Mouse (Mus musculus) MEL (cell line): ENCODE measurements around the gene Layn. TPM values are rescaled to one million over a fixed set of nuclear protein-coding genes. Genes with fewer than 3 reads are reported as not detected.

ENCODE experiments used
- DNase-seq: peaks from one replicate; pipeline ENCODE4 v3.0.0; 2011; ENCODE audit warnings: low read depth, low spot score
- H3K27ac ChIP-seq: 2 replicates; pipeline ENCODE4 v1.5.1; 2012; ENCODE audit warnings: low read depth, mild to moderate bottlenecking, control low read depth, low read length, moderate library complexity; ENCODE audit not compliant: control insufficient read depth
- H3K27me3 ChIP-seq, 2 experiments: fragments of 150-350 bp in 1 of 2; sonication (generic) in 1 of 2; 2 replicates each; pipeline ENCODE4 v1.6.1; 2012; ENCODE audit warnings: low read length in 2 of 2, mild to moderate bottlenecking in 2 of 2, improper control_type of control experiment in 1 of 2, moderate library complexity in 1 of 2; ENCODE audit not compliant: insufficient read depth in 2 of 2, control insufficient read depth in 1 of 2
- H3K36me3 ChIP-seq, 2 experiments: 2 replicates each; pipeline ENCODE4 v1.6.1; 2012 to 2014; ENCODE audit warnings: low read length in 2 of 2, improper control_type of control experiment in 1 of 2, inconsistent platforms in 1 of 2, mild to moderate bottlenecking in 1 of 2; ENCODE audit not compliant: insufficient read depth in 2 of 2, control insufficient read depth in 1 of 2
- H3K4me1 ChIP-seq, 2 experiments: fragments of 150-350 bp in 1 of 2; sonication (generic) in 1 of 2; 2 replicates each; pipeline ENCODE4 v1.6.1; 2012; ENCODE audit warnings: low read length in 2 of 2, improper control_type of control experiment in 1 of 2, mild to moderate bottlenecking in 1 of 2; ENCODE audit not compliant: insufficient read depth in 2 of 2, control insufficient read depth in 1 of 2
- H3K4me3 ChIP-seq, 2 experiments: fragments of 150-350 bp in 1 of 2; sonication (generic) in 1 of 2; 2 replicates each; pipeline ENCODE4 v1.5.1; 2012; ENCODE audit warnings: low read depth in 2 of 2, low read length in 2 of 2, mild to moderate bottlenecking in 2 of 2, moderate library complexity in 2 of 2, control low read depth in 1 of 2, improper control_type of control experiment in 1 of 2; ENCODE audit not compliant: control insufficient read depth in 1 of 2, insufficient read depth in 1 of 2
- H3K79me2 ChIP-seq: 2 replicates; pipeline ENCODE4 v1.6.1; 2012; ENCODE audit warnings: mild to moderate bottlenecking, low read length, moderate library complexity; ENCODE audit not compliant: control insufficient read depth, poor library complexity, insufficient read depth
- H3K9ac ChIP-seq: 2 replicates; pipeline ENCODE4 v1.6.1; 2012; ENCODE audit warnings: low read depth, mild to moderate bottlenecking, control low read depth, low read length, moderate library complexity; ENCODE audit not compliant: control insufficient read depth, poor library complexity, severe bottlenecking
- H3K9me3 ChIP-seq: fragments of 150-350 bp; sonication (generic); replicated peaks from 2 replicates; pipeline ENCODE4 v1.6.1; 2012; ENCODE audit warnings: mild to moderate bottlenecking, low read length, improper control_type of control experiment, moderate library complexity; ENCODE audit not compliant: insufficient read depth
- BHLHE40 ChIP-seq: IDR thresholded peaks from 2 replicates; pipeline ENCODE4 v1.6.1; 2012; ENCODE audit warnings: low read depth, mild to moderate bottlenecking, inconsistent platforms, low read length, improper control_type of control experiment, borderline replicate concordance
- CHD2 ChIP-seq: IDR thresholded peaks from 2 replicates; pipeline ENCODE4 v1.6.1; 2011; ENCODE audit warnings: low read length, improper control_type of control experiment
- CTCF ChIP-seq, 3 experiments: IDR thresholded peaks in 2 of 3; conservative IDR thresholded peaks in 1 of 3; 2 replicates each; pipeline ENCODE4 v1.5.1; 2011 to 2012; ENCODE audit warnings: low read length in 3 of 3, low read depth in 2 of 3, mild to moderate bottlenecking in 2 of 3, improper control_type of control experiment in 1 of 3, inconsistent platforms in 1 of 3, mixed read lengths in 1 of 3, moderate library complexity in 1 of 3; ENCODE audit not compliant: control insufficient read depth in 1 of 3, insufficient read depth in 1 of 3, poor library complexity in 1 of 3, severe bottlenecking in 1 of 3
- E2F4 ChIP-seq: IDR thresholded peaks from 2 replicates; pipeline ENCODE4 v1.6.1; 2011; ENCODE audit warnings: low read depth, low read length, improper control_type of control experiment, borderline replicate concordance
- ELF1 ChIP-seq: IDR thresholded peaks from 2 replicates; pipeline ENCODE4 v1.6.1; 2014; ENCODE audit warnings: low read depth, mild to moderate bottlenecking, inconsistent platforms, low read length, improper control_type of control experiment, moderate library complexity
- EP300 ChIP-seq, 2 experiments: IDR thresholded peaks; 2 replicates each; pipeline ENCODE4 v1.6.1; 2011; ENCODE audit warnings: improper control_type of control experiment in 2 of 2, low read length in 2 of 2, low read depth in 1 of 2, mild to moderate bottlenecking in 1 of 2
- GATA1 ChIP-seq: IDR thresholded peaks from 2 replicates; pipeline ENCODE4 v1.6.1; 2011; ENCODE audit warnings: low read depth, low read length, improper control_type of control experiment
- HCFC1 ChIP-seq: IDR thresholded peaks from 2 replicates; pipeline ENCODE4 v1.6.1; 2012; ENCODE audit warnings: low read depth, mild to moderate bottlenecking, inconsistent platforms, low read length, improper control_type of control experiment, moderate library complexity
- KAT2A ChIP-seq: conservative IDR thresholded peaks from 2 replicates; pipeline ENCODE4 v1.6.1; 2012; ENCODE audit warnings: low read depth, low read length, improper control_type of control experiment, inconsistent platforms
- MAFK ChIP-seq: IDR thresholded peaks from 2 replicates; pipeline ENCODE4 v1.6.1; 2011; ENCODE audit warnings: low read depth, mild to moderate bottlenecking, low read length, improper control_type of control experiment, borderline replicate concordance
- MAX ChIP-seq: IDR thresholded peaks from 2 replicates; pipeline ENCODE4 v1.6.1; 2011; ENCODE audit warnings: low read length, improper control_type of control experiment
- MAZ ChIP-seq: IDR thresholded peaks from 2 replicates; pipeline ENCODE4 v1.6.1; 2012; ENCODE audit warnings: low read depth, mild to moderate bottlenecking, inconsistent platforms, low read length, improper control_type of control experiment
- MXI1 ChIP-seq: IDR thresholded peaks from 2 replicates; pipeline ENCODE4 v1.6.1; 2011; ENCODE audit warnings: mild to moderate bottlenecking, low read depth, low read length, improper control_type of control experiment
- MYB ChIP-seq: IDR thresholded peaks from 2 replicates; pipeline ENCODE4 v1.6.1; 2011; ENCODE audit warnings: mild to moderate bottlenecking, low read depth, low read length, improper control_type of control experiment
- POLR2A ChIP-seq, 2 experiments: IDR thresholded peaks; 2 replicates each; pipeline ENCODE4 v1.6.1; 2011 to 2012; ENCODE audit warnings: low read length in 2 of 2, mild to moderate bottlenecking in 2 of 2, control low read depth in 1 of 2, improper control_type of control experiment in 1 of 2, low read depth in 1 of 2, moderate library complexity in 1 of 2; ENCODE audit not compliant: control insufficient read depth in 1 of 2, insufficient read depth in 1 of 2, poor library complexity in 1 of 2
- POLR2AphosphoS2 ChIP-seq: IDR thresholded peaks from 2 replicates; pipeline ENCODE4 v1.6.1; 2011; ENCODE audit warnings: low read length, improper control_type of control experiment
- POLR2AphosphoS5 ChIP-seq: IDR thresholded peaks from 2 replicates; pipeline ENCODE4 v1.6.1; 2012; ENCODE audit warnings: low read depth, borderline replicate concordance, mild to moderate bottlenecking, inconsistent platforms, low read length, moderate library complexity, mixed read lengths
- RAD21 ChIP-seq: IDR thresholded peaks from 2 replicates; pipeline ENCODE4 v1.6.1; 2011; ENCODE audit warnings: mild to moderate bottlenecking, low read depth, low read length, improper control_type of control experiment
- SMC3 ChIP-seq: IDR thresholded peaks from 2 replicates; pipeline ENCODE4 v1.6.1; 2011; ENCODE audit warnings: low read depth, low read length, improper control_type of control experiment
- USF1 ChIP-seq: IDR thresholded peaks from 2 replicates; pipeline ENCODE4 v1.6.1; 2014; ENCODE audit warnings: low read depth, mild to moderate bottlenecking, inconsistent platforms, low read length, improper control_type of control experiment, moderate library complexity
- USF2 ChIP-seq, 2 experiments: IDR thresholded peaks; 2 replicates each; pipeline ENCODE4 v1.6.1; 2011 to 2012; ENCODE audit warnings: improper control_type of control experiment in 2 of 2, low read length in 2 of 2, borderline replicate concordance in 1 of 2, inconsistent platforms in 1 of 2, low read depth in 1 of 2, mild to moderate bottlenecking in 1 of 2; ENCODE audit not compliant: insufficient read depth in 1 of 2
- ZC3H11A ChIP-seq: IDR thresholded peaks from 2 replicates; pipeline ENCODE4 v1.6.1; 2012; ENCODE audit warnings: low read depth, mild to moderate bottlenecking, inconsistent platforms, low read length, improper control_type of control experiment
- ZKSCAN1 ChIP-seq: IDR thresholded peaks from 2 replicates; pipeline ENCODE4 v1.6.1; 2012; ENCODE audit warnings: low read depth, mild to moderate bottlenecking, inconsistent platforms, low read length, improper control_type of control experiment, moderate library complexity
- ZMIZ1 ChIP-seq: IDR thresholded peaks from 2 replicates; pipeline ENCODE4 v1.6.1; 2012; ENCODE audit warnings: low read depth, mild to moderate bottlenecking, inconsistent platforms, low read length, improper control_type of control experiment, moderate library complexity
- ZNF384 ChIP-seq: IDR thresholded peaks from 2 replicates; pipeline ENCODE4 v1.6.1; 2012; ENCODE audit warnings: low read depth, mild to moderate bottlenecking, inconsistent platforms, low read length, improper control_type of control experiment
- polyA plus RNA-seq, 2 experiments: library from polyadenylated mRNA; stranded (reverse) in 1 of 2; unstranded in 1 of 2; fragments of >175 nt in 1 of 2; fragments of >200 nt in 1 of 2; gene quantifications; 2 replicates each; pipeline versions ENCODE4 v1.2.1 to v1.2.4; 2012; ENCODE audit warnings: low replicate concordance in 2 of 2, low read depth in 1 of 2; ENCODE audit not compliant: insufficient read length in 2 of 2, insufficient read depth in 1 of 2, missing spikeins in 1 of 2
- total RNA-seq: library from RNA; depleted of rRNA; stranded (reverse); fragments of 300-350 nt; gene quantifications from 2 replicates; pipeline ENCODE4 v1.2.3, GENCODE M21; 2012

The Layn gene
- total and polyA plus RNA-seq, 3 experiments: not detected

GRCm38 (mm10) chr9:51081614-51082013 lies 4.7 kb upstream of the Layn start:
- Histone ChIP-seq H3K9ac (no peak overlapping the region), H3K4me1 (no peaks in the 10 kb centered on the region), H3K79me2 (no peaks in the 10 kb centered on the region), H3K27me3 (peaks cover 2 to 7% of the 10 kb centered on the region in 2 experiments), H3K4me3 (no peak overlapping the region), H3K9me3 (no peaks in the 10 kb centered on the region), H3K36me3 (no peaks in the 10 kb centered on the region), H3K27ac (no peak overlapping the region)
- TF ChIP-seq KAT2A: no peak
- TF ChIP-seq ZNF384: no peak
- no peak for TF ChIP-seq ELF1
- TF ChIP-seq GATA1: no peak
- TF ChIP-seq ZMIZ1: no peak
- TF ChIP-seq POLR2AphosphoS2: no peak
- TF ChIP-seq SMC3: no peak
- no peak for TF ChIP-seq MYB
- no peak for TF ChIP-seq MAZ
- TF ChIP-seq CTCF (IDR thresholded peaks at IDR 0.05 in 2 of 3, conservative IDR thresholded peaks at IDR 0.05 in 1 of 3; ENCODE audit: control insufficient read depth in 1 of 3, insufficient read depth in 1 of 3, low read depth in 2 of 3, low read length in 3 of 3, poor library complexity in 1 of 3, severe bottlenecking in 1 of 3): no peak
- TF ChIP-seq ZC3H11A: no peak
- no peak for TF ChIP-seq USF2 (IDR thresholded peaks at IDR 0.05; ENCODE audit: borderline replicate concordance in 1 of 2, insufficient read depth in 1 of 2, low read depth in 1 of 2, low read length in 2 of 2)
- TF ChIP-seq HCFC1: no peak
- no peak for DNase-seq

GRCm38 (mm10) chr9:51076300-51076978 lies 455 bp downstream of the Layn start:
- H3K9ac ChIP-seq: no peak overlapping the region
- no peaks in the 10 kb centered on the region; a peak in 1 of 4 replicates for H3K4me1 ChIP-seq

More at GRCm38 (mm10) chr9:51076300-51076978, 455 bp downstream of the Layn start:
- Histone ChIP-seq H3K9me3 (no peaks in the 10 kb centered on the region), H3K79me2 (no peaks in the 10 kb centered on the region), H3K27ac (no peak overlapping the region), H3K27me3 (peaks cover 3 to 4% of the 10 kb centered on the region in 2 experiments; a peak in 1 of 4 replicates), H3K4me3 (no peak overlapping the region), H3K36me3 (no peaks in the 10 kb centered on the region)
- no peak for DNase-seq
- TF ChIP-seq SMC3 (no peak), EP300 (IDR thresholded peaks at IDR 0.05; ENCODE audit: low read depth in 1 of 2, low read length in 2 of 2) (no peak), ZKSCAN1 (no peak), E2F4 (no peak), MYB (no peak), RAD21 (no peak), POLR2AphosphoS2 (no peak), MXI1 (no peak), POLR2A (IDR thresholded peaks at IDR 0.05; ENCODE audit: control insufficient read depth in 1 of 2, insufficient read depth in 1 of 2, low read depth in 1 of 2, low read length in 2 of 2, poor library complexity in 1 of 2) (no peak), CHD2 (no peak), ZNF384 (no peak), POLR2AphosphoS5 (no peak), BHLHE40 (no peak), USF1 (no peak), MAFK (no peak), MAX (no peak), USF2 (IDR thresholded peaks at IDR 0.05; ENCODE audit: borderline replicate concordance in 1 of 2, insufficient read depth in 1 of 2, low read depth in 1 of 2, low read length in 2 of 2) (no peak)
